Mouse (Mus musculus) limb, embryonic 10.5 days (tissue): Measurements from ENCODE around the gene Gm973. TPM values are rescaled to one million over a fixed set of nuclear protein-coding genes. Genes with fewer than 3 reads are reported as not detected.
"Not testable (repeated sequence)": the region's sequence is repeated elsewhere in the genome, so short reads cannot be mapped to it uniquely, and the experiment has no call there.

Source experiments
- DNase-seq: peaks from one replicate; pipeline ENCODE4 v3.0.0-alpha.2; 2017; ENCODE audit warnings: low spot score
- H3K27ac ChIP-seq: fragments of 300-500 bp; sonication (generic); 2 replicates; pipeline ENCODE4 v1.5.1; 2016; ENCODE audit warnings: mild to moderate bottlenecking
- H3K27me3 ChIP-seq: fragments of 300-500 bp; sonication (generic); 2 replicates; pipeline ENCODE4 v1.6.1; 2016; ENCODE audit warnings: low read depth, mild to moderate bottlenecking; ENCODE audit not compliant: poor library complexity, severe bottlenecking
- H3K36me3 ChIP-seq: fragments of 300-500 bp; sonication (generic); 2 replicates; pipeline ENCODE4 v1.6.1; 2016; ENCODE audit warnings: mild to moderate bottlenecking, moderate library complexity
- H3K4me1 ChIP-seq: fragments of 300-500 bp; sonication (generic); 2 replicates; pipeline ENCODE4 v1.6.1; 2016
- H3K4me3 ChIP-seq: fragments of 300-500 bp; sonication (generic); 2 replicates; pipeline ENCODE4 v1.5.1; 2016; ENCODE audit warnings: mild to moderate bottlenecking, moderate library complexity
- H3K9me3 ChIP-seq: fragments of 300-500 bp; sonication (generic); replicated peaks from 2 replicates; pipeline ENCODE4 v1.6.1; 2016; ENCODE audit warnings: mild to moderate bottlenecking
- WGBS: fragments of 180-500 bp; shearing (Covaris S2); methylation state at CpG from one replicate; pipeline ENCODE4 v1.1.7; 2016; 5-methylcytosine and 5-hydroxymethylcytosine counted together
- polyA plus RNA-seq: library from polyadenylated mRNA; unstranded; fragments of >200 nt; fragmentation: Nextera tagmentation; extraction: Ambion mirVana; gene quantifications from 2 replicates; pipeline ENCODE4 v1.2.1, GENCODE M21; 2016

Gene Gm973
- polyA plus RNA-seq, 1 experiment from 2014 or later: 0.18 TPM

- DNase-seq: no peak
- Histone ChIP-seq H3K9me3 (no peaks in the 10 kb centered on the region), H3K27ac (no peak overlapping the region), H3K4me1 (peaks cover 12% of the 10 kb centered on the region), H3K36me3 (no peaks in the 10 kb centered on the region), H3K4me3 (no peak overlapping the region), H3K27me3 (no peaks in the 10 kb centered on the region)
- 87% methylated on average over 7 of the region's 7 CpGs for WGBS
Observed at GRCm38 (mm10) chr1:59608125-59608762, 92.2 kb downstream of the Gm973 start.

GRCm38 (mm10) chr1:59608920-59609319 is 92.9 kb downstream of the Gm973 start:
- no peaks in the 10 kb centered on the region for H3K36me3 ChIP-seq
- H3K4me1 ChIP-seq: peaks cover 8% of the 10 kb centered on the region
- 69% methylated on average over 5 of the region's 5 CpGs for WGBS
- no peak overlapping the region for H3K4me3 ChIP-seq
- no peak for DNase-seq
- no peaks in the 10 kb centered on the region for H3K9me3 ChIP-seq
- no peaks in the 10 kb centered on the region for H3K27me3 ChIP-seq
- H3K27ac ChIP-seq: no peak overlapping the region

GRCm38 (mm10) chr1:59609458-59609857 is 93.4 kb downstream of the Gm973 start:
- no peaks in the 10 kb centered on the region for H3K36me3 ChIP-seq
- peak overlapping the region; percentile 14; the same call in 1 of the 2 replicates for H3K27ac ChIP-seq
- H3K27me3 ChIP-seq: no peaks in the 10 kb centered on the region
- H3K4me3 ChIP-seq: no peak overlapping the region
- no peak for DNase-seq
- WGBS: 82% methylated on average over 4 of the region's 4 CpGs
- H3K4me1 ChIP-seq: peaks cover 6% of the 10 kb centered on the region; the same call in 1 of the 2 replicates
- no peaks in the 10 kb centered on the region for H3K9me3 ChIP-seq

GRCm38 (mm10) chr1:59609896-59610295 is 93.8 kb downstream of the Gm973 start:
- H3K27ac ChIP-seq: peak overlapping the region; percentile 14; the same call in 1 of the 2 replicates
- no peaks in the 10 kb centered on the region for H3K36me3 ChIP-seq
- 71% methylated on average over 10 of the region's 10 CpGs for WGBS
- no peak overlapping the region for H3K4me3 ChIP-seq
- no peak for DNase-seq
- H3K9me3 ChIP-seq: no peaks in the 10 kb centered on the region
- H3K27me3 ChIP-seq: no peaks in the 10 kb centered on the region
- H3K4me1 ChIP-seq: peaks cover 6% of the 10 kb centered on the region; the same call in 1 of the 2 replicates

GRCm38 (mm10) chr1:59610929-59611328 is 94.9 kb downstream of the Gm973 start:
- Histone ChIP-seq H3K4me1 (peaks cover 6% of the 10 kb centered on the region; the same call in 1 of the 2 replicates), H3K4me3 (no peak overlapping the region), H3K27ac (no peak overlapping the region), H3K36me3 (no peaks in the 10 kb centered on the region), H3K9me3 (no peaks in the 10 kb centered on the region), H3K27me3 (no peaks in the 10 kb centered on the region)
- no peak for DNase-seq
- 94% methylated on average over 3 of the region's 3 CpGs for WGBS

- H3K27me3 ChIP-seq: no peaks in the 10 kb centered on the region
- H3K36me3 ChIP-seq: no peaks in the 10 kb centered on the region
- H3K4me3 ChIP-seq: no peak overlapping the region
- peak; percentile 77 for DNase-seq
- peaks cover 6% of the 10 kb centered on the region; the same call in 1 of the 2 replicates for H3K4me1 ChIP-seq
- no peaks in the 10 kb centered on the region for H3K9me3 ChIP-seq
- WGBS: 38% methylated on average over 6 of the region's 6 CpGs
- no peak overlapping the region for H3K27ac ChIP-seq
Observed at GRCm38 (mm10) chr1:59613795-59614194, 97.7 kb downstream of the Gm973 start.

- Histone ChIP-seq H3K27me3 (no peaks in the 10 kb centered on the region), H3K27ac (no peak overlapping the region), H3K4me3 (no peak overlapping the region), H3K4me1 (peaks cover under 1% of the 10 kb centered on the region; the same call in 1 of the 2 replicates), H3K9me3 (no peaks in the 10 kb centered on the region), H3K36me3 (no peaks in the 10 kb centered on the region)
- DNase-seq: no peak
- WGBS: 86% methylated on average over 2 of the region's 2 CpGs
Observed at GRCm38 (mm10) chr1:59615021-59615420, 99.0 kb downstream of the Gm973 start.

- Histone ChIP-seq H3K4me3 (no peak overlapping the region), H3K27me3 (no peaks in the 10 kb centered on the region), H3K9me3 (no peaks in the 10 kb centered on the region), H3K36me3 (no peaks in the 10 kb centered on the region), H3K4me1 (no peaks in the 10 kb centered on the region), H3K27ac (no peak overlapping the region)
- no peak for DNase-seq
- 89% methylated on average over 10 of the region's 10 CpGs for WGBS
Observed at GRCm38 (mm10) chr1:59619201-59619600, 103.1 kb downstream of the Gm973 start.

- H3K27ac ChIP-seq: no peak overlapping the region
- 35% methylated on average over 5 of the region's 5 CpGs for WGBS
- no peaks in the 10 kb centered on the region for H3K27me3 ChIP-seq
- H3K36me3 ChIP-seq: no peaks in the 10 kb centered on the region
- H3K4me3 ChIP-seq: no peak overlapping the region
- H3K9me3 ChIP-seq: no peaks in the 10 kb centered on the region
- DNase-seq: peak; percentile 87
- no peaks in the 10 kb centered on the region for H3K4me1 ChIP-seq
Observed at GRCm38 (mm10) chr1:59623325-59624017, 107.4 kb downstream of the Gm973 start.

GRCm38 (mm10) chr1:59625410-59625809 is 109.3 kb downstream of the Gm973 start:
- no peaks in the 10 kb centered on the region for H3K27me3 ChIP-seq
- no peaks in the 10 kb centered on the region for H3K9me3 ChIP-seq
- H3K27ac ChIP-seq: no peak overlapping the region
- no peak for DNase-seq
- 91% methylated on average over 5 of the region's 5 CpGs for WGBS
- no peaks in the 10 kb centered on the region for H3K4me1 ChIP-seq
- no peaks in the 10 kb centered on the region for H3K36me3 ChIP-seq
- no peak overlapping the region for H3K4me3 ChIP-seq

- H3K36me3 ChIP-seq: no peaks in the 10 kb centered on the region
- WGBS: 53% methylated on average over 6 of the region's 6 CpGs
- no peak for DNase-seq
- no peak overlapping the region for H3K27ac ChIP-seq
- H3K27me3 ChIP-seq: no peaks in the 10 kb centered on the region
- peaks cover 14% of the 10 kb centered on the region for H3K4me1 ChIP-seq
- no peaks in the 10 kb centered on the region for H3K9me3 ChIP-seq
- no peak overlapping the region for H3K4me3 ChIP-seq
Observed at GRCm38 (mm10) chr1:59629194-59629593, 113.1 kb downstream of the Gm973 start.

- H3K27me3 ChIP-seq, H3K27ac ChIP-seq, DNase-seq, H3K36me3 ChIP-seq, H3K4me3 ChIP-seq, H3K9me3 ChIP-seq: not testable (repeated sequence)
- peaks cover 14% of the 10 kb centered on the region for H3K4me1 ChIP-seq
- 85% methylated on average over 6 of the region's 6 CpGs for WGBS
Observed at GRCm38 (mm10) chr1:59630356-59630755, 114.3 kb downstream of the Gm973 start.

- DNase-seq: no peak
- Histone ChIP-seq H3K27ac (no peak overlapping the region), H3K36me3 (no peaks in the 10 kb centered on the region), H3K4me1 (peaks cover 14% of the 10 kb centered on the region), H3K27me3 (no peaks in the 10 kb centered on the region), H3K9me3 (no peaks in the 10 kb centered on the region), H3K4me3 (no peak overlapping the region)
- 83% methylated on average over 5 of the region's 5 CpGs for WGBS
Observed at GRCm38 (mm10) chr1:59631986-59632659, 116.1 kb downstream of the Gm973 start.
